Mouse (Mus musculus) testis, adult 2 months (tissue): ENCODE results near the gene Brwd1.

Experiments
- CTCF ChIP-seq: fragments of 200-500 bp; IDR thresholded peaks from 2 replicates; pipeline ENCODE4 v1.5.1; 2012; ENCODE audit warnings: low read depth, mild to moderate bottlenecking, inconsistent platforms, low read length, moderate library complexity; ENCODE audit not compliant: control insufficient read depth, insufficient read depth, insufficient replicate concordance
- POLR2A ChIP-seq: fragments of 200-500 bp; IDR thresholded peaks from 2 replicates; pipeline ENCODE4 v1.6.1; 2012; ENCODE audit warnings: low read depth, mild to moderate bottlenecking, inconsistent platforms, low read length, moderate library complexity; ENCODE audit not compliant: control insufficient read depth

GRCm38 (mm10) chr16:95984911-95985310 lies 97.4 kb downstream of the Brwd1 start:
- TF ChIP-seq POLR2A (no peak), CTCF (no peak)
